Mouse (Mus musculus): ENCODE measurements at regions not wholly inside any gene's neighbourhood (a gene's known extent, or its start where the extent isn't known, plus 50 kb on each side); places are given as distances from the start of the nearest gene placed in this dataset.
"Not testable (repeated sequence)": the region's sequence is repeated elsewhere in the genome, so short reads cannot be mapped to it uniquely, and the experiment has no call there.

GRCm38 (mm10) chr10:52529661-52530060 lies 112.3 kb downstream of the Nus1 start:
- DNase-seq = not testable (repeated sequence)

DNA sequence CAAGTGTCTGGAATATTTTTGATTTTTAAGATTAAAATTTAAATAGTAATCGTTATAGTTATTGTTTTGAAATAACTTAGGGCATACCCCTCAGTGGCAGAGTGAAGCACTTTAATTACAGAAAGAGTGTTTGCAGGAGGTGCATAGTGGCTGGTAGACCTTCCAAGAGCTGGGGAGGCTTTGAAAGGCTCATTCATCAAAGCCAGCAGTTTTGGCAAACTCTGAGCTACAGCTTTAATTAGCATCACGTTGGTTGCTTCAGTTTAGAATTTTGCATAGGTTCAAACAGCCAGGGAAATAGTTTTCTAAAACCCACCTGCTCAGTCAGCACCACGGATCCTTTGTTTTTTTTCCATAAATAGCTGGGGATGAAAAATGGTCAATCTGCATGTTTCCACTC lies 113.5 kb downstream of the Nus1 start:
- no peak for DNase-seq

GRCm38 (mm10) chr10:52533278-52533892 lies 116.0 kb downstream of the Nus1 start:
- no peak for DNase-seq

DNA sequence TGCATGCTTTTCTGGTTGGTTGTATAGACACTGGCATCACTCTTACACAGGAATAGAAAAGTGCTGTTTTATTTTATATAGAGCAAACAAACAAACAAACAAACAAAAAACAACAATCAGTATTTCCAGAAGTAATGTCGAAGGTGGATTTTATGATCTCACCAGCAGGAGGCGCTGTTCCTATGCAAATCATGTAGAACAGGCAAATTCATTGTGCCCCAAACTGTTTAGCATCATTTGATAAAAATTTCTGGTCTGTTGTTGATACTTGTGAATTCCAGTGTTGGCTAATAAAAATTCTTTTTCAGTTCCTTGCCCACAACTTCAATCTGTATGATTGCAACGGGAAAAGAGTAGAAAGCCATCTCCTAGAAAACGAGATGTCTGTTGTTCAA lies 116.5 kb downstream of the Nus1 start:
- peak; percentile 9 for DNase-seq

- DNase-seq = no peak
Observed at GRCm38 (mm10) chr10:52545566-52545965, 128.2 kb downstream of the Nus1 start.

GRCm38 (mm10) chr10:52577383-52577782 lies 113.0 kb upstream of the Slc35f1 start:
- DNase-seq = no peak

DNA sequence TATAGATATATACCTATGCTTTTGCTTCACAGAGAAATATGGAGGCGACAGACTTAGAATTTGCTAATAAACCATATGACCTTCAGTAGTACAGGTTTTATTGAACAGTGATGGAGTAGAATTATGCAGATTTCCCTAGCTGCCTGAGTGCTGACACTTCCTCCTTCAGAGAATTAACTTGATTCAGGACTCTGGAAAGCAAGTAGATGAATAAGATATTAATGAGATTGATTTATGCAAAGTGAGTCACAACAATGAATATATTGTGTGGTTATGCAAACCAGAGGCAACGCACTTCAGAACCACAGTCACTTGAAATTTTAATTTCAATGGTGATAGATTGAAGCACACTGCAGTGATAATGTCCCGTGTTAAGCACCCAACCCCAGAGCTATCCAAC lies 112.5 kb upstream of the Slc35f1 start:
- DNase-seq = no peak

- DNase-seq = no peak
Observed at GRCm38 (mm10) chr10:52578238-52578832, 112.0 kb upstream of the Slc35f1 start.

DNA sequence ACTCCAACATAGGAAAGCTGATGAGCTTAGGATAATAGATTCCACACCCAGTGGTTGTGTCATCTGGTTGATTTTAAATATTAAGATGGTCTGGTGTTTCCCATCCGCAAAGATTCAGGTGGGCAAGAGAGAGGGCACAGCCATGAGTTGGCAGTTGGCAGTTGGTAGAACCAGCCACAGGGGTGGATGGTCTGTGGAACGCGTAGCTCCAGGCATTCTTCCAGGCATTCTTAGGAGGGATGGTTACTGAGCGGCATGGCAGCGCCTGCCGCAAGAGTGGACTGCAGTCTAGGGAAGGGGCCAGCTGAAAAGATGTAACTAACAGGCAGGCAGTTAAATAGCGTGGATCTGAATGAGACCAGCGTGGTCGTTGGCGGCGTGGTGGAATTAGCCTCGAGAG lies 96.6 kb upstream of the Slc35f1 start:
- no peak for DNase-seq
